Mouse (Mus musculus) retina, adult 2 months (tissue): ENCODE measurements around the gene Pcyt2.

Experiments used
- DNase-seq: peaks from one replicate; pipeline ENCODE4 v3.0.0-alpha.2; 2012; ENCODE audit warnings: low read depth, low spot score

The Pcyt2 gene

DNA sequence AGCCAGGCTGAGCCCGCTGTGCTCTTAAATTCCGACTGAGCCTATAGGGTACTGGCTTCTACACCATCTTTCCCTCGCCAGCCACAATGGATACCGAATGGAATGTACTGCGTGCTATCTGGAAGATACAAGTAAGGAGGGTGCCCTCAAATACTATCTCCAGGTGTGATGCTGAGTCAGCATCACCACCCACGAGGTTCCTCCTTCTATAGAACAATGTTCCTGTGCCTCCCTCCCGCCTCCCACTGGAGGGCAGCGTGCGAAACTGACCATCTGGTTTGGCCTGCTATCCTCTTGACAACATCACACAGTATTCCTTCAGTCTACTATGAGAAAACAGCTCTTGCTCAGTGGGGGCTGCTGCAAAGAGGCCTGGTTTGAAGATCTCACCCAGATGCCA, 52.6 kb downstream of the Pcyt2 start:
- DNase-seq = no peak

DNA sequence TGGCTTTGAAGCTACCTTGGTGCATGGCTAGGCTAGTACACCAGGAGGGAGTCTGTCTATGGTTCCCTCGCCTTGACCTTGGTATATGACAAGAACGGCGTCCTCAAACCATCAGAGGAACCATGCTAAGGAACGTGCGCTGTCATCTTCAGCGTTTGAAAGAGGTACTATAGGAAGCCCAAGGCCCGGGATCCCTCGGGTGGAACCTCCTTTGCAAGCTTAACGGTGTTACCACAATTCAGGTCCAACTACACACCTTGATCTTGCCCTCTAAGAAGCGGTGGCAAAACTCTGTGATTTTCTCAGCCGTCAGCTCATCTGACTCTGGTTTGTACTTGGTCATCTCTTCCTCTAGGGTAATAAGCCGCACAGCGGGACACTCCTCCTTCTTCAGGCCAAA, 54.8 kb downstream of the Pcyt2 start:
- no peak for DNase-seq

- no peak for DNase-seq
Observed at GRCm38 (mm10) chr11:120560952-120561728, 56.6 kb downstream of the Pcyt2 start.
